Mouse (Mus musculus) MEL (cell line): Measurements from ENCODE around the gene Tyk2.

Source experiments
- CTCF ChIP-seq, 3 experiments: IDR thresholded peaks in 2 of 3; conservative IDR thresholded peaks in 1 of 3; 2 replicates each; pipeline ENCODE4 v1.5.1; 2011 to 2012; ENCODE audit warnings: low read length in 3 of 3, low read depth in 2 of 3, mild to moderate bottlenecking in 2 of 3, improper control_type of control experiment in 1 of 3, inconsistent platforms in 1 of 3, mixed read lengths in 1 of 3, moderate library complexity in 1 of 3; ENCODE audit not compliant: control insufficient read depth in 1 of 3, insufficient read depth in 1 of 3, poor library complexity in 1 of 3, severe bottlenecking in 1 of 3
- EP300 ChIP-seq, 2 experiments: IDR thresholded peaks; 2 replicates each; pipeline ENCODE4 v1.6.1; 2011; ENCODE audit warnings: improper control_type of control experiment in 2 of 2, low read length in 2 of 2, low read depth in 1 of 2, mild to moderate bottlenecking in 1 of 2
- MXI1 ChIP-seq: IDR thresholded peaks from 2 replicates; pipeline ENCODE4 v1.6.1; 2011; ENCODE audit warnings: mild to moderate bottlenecking, low read depth, low read length, improper control_type of control experiment
- MYC ChIP-seq: IDR thresholded peaks from 2 replicates; pipeline ENCODE4 v1.6.1; 2011; ENCODE audit warnings: low read depth, mild to moderate bottlenecking, low read length, improper control_type of control experiment, moderate library complexity
- POLR2A ChIP-seq, 2 experiments: IDR thresholded peaks; 2 replicates each; pipeline ENCODE4 v1.6.1; 2011 to 2012; ENCODE audit warnings: low read length in 2 of 2, mild to moderate bottlenecking in 2 of 2, control low read depth in 1 of 2, improper control_type of control experiment in 1 of 2, low read depth in 1 of 2, moderate library complexity in 1 of 2; ENCODE audit not compliant: control insufficient read depth in 1 of 2, insufficient read depth in 1 of 2, poor library complexity in 1 of 2
- SIN3A ChIP-seq: IDR thresholded peaks from 2 replicates; pipeline ENCODE4 v1.6.1; 2012; ENCODE audit warnings: low read length, improper control_type of control experiment, inconsistent platforms

GRCm38 (mm10) chr9:21145431-21145830, 14.4 kb upstream of the Tyk2 start:
- TF ChIP-seq MXI1 (no peak), CTCF (IDR thresholded peaks at IDR 0.05 in 2 of 3, conservative IDR thresholded peaks at IDR 0.05 in 1 of 3; ENCODE audit: control insufficient read depth in 1 of 3, insufficient read depth in 1 of 3, low read depth in 2 of 3, low read length in 3 of 3, poor library complexity in 1 of 3, severe bottlenecking in 1 of 3) (no peak), SIN3A (no peak), MYC (no peak), POLR2A (IDR thresholded peaks at IDR 0.05; ENCODE audit: control insufficient read depth in 1 of 2, insufficient read depth in 1 of 2, low read depth in 1 of 2, low read length in 2 of 2, poor library complexity in 1 of 2) (0 out of 4 replicates have a peak, but pooled peaks of 1 of the 2 experiments have one; percentile 21), EP300 (IDR thresholded peaks at IDR 0.05; ENCODE audit: low read depth in 1 of 2, low read length in 2 of 2) (no peak)
